Mouse (Mus musculus): Measurements from ENCODE around the gene Gabra2.

The Gabra2 gene

DNA sequence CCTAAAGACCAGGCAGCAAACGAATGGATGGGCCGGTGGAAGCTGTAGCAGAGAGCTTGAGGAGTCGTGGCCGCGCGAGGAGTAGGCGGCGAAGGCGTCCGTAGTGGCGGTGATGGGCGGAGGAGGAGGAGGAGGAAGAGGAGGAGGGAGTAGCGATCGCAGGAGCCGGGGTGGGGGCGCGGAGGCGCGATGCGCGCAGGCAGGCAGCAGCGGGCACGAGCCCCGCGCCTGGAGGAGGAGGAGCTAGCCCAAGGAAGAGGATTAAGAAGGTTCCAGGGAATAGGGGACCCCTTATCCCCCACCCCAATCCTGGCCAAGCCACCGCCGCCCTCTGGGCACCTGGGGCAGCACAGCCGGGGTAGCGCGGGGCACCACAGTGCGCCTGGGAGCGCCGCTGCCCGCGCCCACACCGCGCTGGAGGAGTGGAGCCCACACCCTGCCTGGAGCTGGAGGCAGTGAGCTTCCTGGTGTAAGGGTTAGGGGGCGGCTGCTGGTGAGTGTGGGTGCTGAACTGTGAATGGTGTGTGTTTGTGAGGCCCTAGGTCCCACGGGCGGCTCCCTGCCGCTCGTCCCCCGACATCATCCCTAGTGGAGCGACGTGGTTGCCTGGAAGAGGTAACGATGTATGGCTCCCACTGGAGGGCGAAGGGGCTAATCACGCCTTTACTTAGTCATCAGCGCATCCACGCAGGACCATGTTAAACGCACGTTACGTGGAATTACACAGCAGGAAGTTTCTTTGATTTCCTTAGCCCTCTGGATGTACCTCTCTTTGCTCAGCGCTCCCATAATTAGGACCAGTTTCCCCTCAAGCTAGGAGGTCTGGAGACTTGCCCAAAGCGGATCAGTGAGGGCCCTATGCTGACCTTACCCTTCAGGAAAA is at the start of gene Gabra2:
Gene Gabra2 (minus strand): TSS at position 125 of the 883 bp plus-strand sequence.
- peak; percentile 81 for DNase-seq

DNA sequence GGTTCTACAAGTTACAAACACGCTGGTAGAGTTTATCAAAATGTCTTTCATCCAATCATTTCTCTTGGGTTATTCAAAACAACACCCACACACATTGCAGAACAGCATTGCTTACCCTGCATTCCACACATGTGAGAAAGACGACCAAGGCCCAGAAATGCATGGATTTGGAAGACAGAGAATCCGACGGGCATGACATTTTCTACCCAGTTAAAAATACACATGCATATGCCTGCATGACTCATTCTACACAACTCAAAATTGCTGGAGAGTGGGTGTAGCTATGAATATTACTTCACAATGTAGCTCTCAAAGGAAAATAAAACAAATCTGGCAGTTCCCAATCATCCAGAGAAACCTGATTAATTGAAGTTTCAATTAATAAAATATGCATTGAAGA is 41.0 kb upstream of the Gabra2 start:
- DNase-seq = peak; percentile 73

- DNase-seq = no peak
Measured at GRCm38 (mm10) chr5:71135840-71136239, 40.2 kb upstream of the Gabra2 start.

DNA sequence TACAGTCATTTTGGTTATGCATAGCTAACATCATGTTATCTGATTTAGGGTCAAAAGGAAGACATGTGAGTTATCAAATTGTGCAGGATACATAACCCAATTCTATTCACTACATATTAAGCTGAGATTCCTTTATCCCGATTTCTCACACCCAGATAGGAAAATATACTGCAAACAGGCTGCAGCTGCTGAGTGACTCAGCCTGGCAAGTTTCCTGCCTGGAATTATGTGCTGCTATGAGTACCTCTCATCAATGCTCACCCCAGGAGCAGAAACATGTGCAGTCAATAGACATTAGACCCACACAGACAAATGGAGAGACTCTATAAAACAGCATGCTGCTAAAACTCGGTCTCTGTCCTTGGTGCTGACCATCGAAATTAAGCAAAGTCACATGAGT is 32.1 kb upstream of the Gabra2 start:
- DNase-seq = peak; percentile 68

DNA sequence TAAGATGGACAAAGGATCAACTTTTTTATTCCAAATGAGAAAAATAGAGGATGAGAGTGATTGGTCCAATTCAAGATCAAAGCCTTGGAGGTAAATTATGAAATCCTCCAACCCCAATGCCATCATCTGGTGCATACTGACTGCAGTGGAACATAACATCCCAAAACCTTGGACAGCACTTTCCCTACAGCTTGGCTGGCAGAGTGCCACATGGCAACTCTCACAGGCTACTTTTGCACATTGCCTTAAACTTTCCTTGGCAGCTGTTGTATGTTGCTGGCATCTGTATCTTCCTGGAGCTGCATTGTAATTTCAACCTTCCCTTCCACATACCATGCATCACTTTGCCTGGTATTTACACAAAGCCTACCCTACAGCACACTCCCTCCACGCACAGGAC is 19.6 kb upstream of the Gabra2 start:
- no peak for DNase-seq

DNA sequence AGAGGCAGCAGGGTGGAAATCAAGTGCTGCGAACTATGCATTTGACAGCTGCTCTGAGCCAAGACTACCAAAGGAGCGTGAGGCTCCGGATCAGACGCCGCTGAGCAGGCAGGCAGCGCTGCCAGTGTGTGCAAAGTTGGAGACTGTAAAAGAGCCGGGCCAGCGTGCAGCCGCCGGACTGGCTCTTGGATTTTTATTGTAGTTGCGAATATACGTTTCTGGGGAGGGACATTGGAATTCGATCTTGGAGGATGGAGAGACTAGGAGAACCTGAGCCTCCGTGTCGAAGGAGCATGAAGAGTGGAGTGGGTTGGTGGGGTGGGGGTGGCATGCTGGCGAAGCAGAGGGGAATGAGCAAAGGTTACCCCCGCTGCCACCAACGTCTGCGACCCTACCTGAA is 469 bp downstream of the Gabra2 start:
- DNase-seq = peak; percentile 44

DNA sequence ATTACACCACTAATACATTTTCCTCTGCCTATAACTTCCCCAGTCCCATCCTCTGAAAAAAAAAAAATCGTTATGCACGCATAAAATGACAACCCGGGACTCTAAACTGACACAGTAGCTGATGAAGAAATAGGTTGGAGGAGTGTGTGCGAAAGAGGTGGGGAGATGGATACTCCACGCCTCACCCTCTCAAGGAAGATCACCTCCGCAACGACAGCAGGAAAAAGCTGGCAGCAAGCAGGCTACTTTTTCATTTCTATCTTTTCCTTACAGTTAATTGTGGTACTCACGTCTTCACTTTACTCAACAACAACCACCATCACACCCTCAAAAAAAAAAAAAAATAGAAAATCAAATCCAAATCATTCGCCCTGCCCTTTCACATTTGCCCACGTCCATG is 873 bp downstream of the Gabra2 start:
- DNase-seq = peak; percentile 7

- no peak for DNase-seq
Measured at GRCm38 (mm10) chr5:71093807-71094206, 1.8 kb downstream of the Gabra2 start.

DNA sequence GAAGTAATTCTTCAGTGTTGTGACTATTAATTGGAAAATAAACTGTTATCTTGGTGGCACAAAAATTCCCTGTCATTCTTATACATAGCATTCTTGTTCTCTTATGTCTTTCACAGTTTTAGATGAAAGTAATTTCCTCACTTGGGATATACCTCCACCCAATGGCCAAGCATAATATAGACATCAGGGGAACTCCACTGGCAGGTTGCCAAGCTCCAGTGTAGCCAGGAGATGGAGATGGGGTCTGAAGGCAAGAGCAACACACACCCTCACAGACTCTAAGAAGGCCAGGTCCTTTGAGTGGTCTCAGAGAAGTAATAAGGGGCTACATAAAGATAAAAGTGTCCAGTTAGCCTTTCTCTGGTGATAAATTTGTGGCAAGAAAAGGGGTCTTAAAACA is 3.2 kb downstream of the Gabra2 start:
- peak; percentile 19 for DNase-seq

DNA sequence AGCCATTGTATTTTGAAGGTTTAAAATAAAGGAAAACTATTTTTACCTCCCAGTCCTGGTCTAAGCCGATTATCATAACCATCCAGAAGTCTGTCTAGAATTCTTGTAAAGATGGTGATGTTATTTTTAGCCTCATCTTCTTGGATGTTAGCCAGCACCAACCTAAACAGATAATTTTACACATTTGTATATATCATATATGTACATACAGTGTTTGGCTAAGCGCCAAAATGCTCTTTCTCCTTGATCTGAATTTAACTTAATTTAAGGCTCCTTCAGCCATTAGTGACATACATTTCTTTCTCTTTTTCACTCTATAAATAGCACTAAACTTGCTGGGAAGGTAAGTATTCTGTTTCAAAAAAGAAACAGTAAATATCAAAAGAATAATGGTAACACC is 3.7 kb downstream of the Gabra2 start:
- no peak for DNase-seq

DNA sequence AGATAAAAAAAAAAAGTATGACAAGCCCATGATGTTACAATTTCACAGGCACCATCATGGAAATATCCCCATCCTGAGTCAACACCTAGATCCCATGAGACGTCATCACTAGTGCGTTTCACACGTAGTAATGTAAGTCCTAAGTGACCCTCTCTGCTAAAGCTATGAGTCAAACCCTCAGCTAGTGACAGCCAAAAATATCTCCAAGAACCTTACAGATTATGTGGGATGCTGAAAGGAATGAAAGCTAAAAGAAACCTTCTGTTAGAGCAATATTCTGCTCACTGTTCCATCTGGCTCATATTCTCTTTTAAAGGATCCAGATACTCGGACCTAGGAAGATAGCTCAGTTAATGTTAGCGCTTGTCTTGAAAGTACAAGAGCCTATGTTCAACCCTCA is 16.8 kb downstream of the Gabra2 start:
- no peak for DNase-seq

- peak; percentile 47 for DNase-seq
Measured at GRCm38 (mm10) chr5:71061696-71062095, 34.0 kb downstream of the Gabra2 start.

GRCm38 (mm10) chr5:71058047-71058446 is 37.6 kb downstream of the Gabra2 start:
- no peak for DNase-seq

GRCm38 (mm10) chr5:71037352-71037751 is 58.3 kb downstream of the Gabra2 start:
- no peak for DNase-seq

- DNase-seq = peak; percentile 86
Measured at GRCm38 (mm10) chr5:71025956-71026355, 69.7 kb downstream of the Gabra2 start.

DNA sequence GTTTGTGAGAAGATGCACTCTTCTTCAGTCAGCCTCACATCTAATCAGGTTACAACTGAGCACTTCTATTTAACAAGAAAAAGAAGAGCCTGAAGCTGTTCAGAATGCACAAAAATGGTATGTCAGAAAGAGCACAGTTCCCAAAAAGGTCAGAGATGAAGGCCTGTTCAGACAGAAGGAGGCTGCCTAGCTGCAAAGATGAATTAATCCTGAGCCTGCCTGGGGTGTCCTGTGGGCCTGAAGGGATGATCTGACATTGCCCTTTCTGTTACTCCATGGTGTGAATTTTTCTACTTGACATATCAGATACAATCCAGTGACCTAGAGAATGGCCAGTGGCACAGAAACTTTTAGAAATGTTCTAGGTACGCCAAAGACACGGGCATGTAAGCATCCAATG is 83.9 kb downstream of the Gabra2 start:
- DNase-seq = no peak

DNA sequence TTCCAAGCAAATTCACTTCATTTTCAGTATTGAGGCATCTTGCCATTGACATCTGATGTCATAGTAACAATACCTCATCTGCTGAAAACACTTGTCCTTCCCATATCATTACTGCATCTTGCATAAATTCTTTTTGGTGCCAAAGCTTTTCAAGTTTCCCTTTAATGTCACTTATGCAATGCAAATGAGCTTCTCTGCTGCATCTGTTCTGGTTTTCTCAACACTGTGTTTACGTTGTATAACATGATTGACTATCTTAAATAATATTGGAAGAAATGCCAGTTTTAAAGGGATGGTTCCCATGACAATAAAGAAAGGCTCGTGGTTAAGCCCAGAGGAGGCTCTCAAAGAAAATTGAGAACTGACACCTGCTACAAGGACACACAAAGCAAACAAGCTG is 84.4 kb downstream of the Gabra2 start:
- DNase-seq = peak; percentile 29

DNA sequence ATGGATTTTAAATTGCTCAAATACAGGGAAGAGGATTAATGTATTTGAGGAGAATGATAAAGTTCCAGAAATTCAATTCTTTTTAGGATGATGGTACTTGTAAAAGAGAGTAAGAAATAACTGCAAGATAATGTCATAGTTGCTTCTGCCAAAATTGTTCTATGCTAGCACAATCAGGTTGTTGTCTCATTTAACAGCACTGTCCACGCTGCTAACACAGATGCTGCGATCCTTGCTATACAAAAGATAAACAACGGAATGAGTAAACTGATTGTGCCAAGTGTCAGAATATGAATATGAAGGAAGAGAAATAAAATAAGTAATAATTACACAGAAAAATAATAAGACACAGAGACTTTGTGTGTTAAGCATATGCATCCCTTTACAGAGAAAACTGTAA is 84.9 kb downstream of the Gabra2 start:
- no peak for DNase-seq

GRCm38 (mm10) chr5:70995617-70996325 is 99.9 kb downstream of the Gabra2 start:
- DNase-seq = peak; percentile 89

- DNase-seq = no peak
Measured at GRCm38 (mm10) chr5:70993281-70993680, 102.4 kb downstream of the Gabra2 start.

GRCm38 (mm10) chr5:70990891-70991290 is 104.8 kb downstream of the Gabra2 start:
- DNase-seq = no peak

All from layer of hippocampus, adult 9-11 months (tissue).